Mouse (Mus musculus) intestine, postnatal 0 days (tissue): Measurements from ENCODE around the gene Ptprf. TPM values are rescaled to one million over a fixed set of nuclear protein-coding genes. Genes with fewer than 3 reads are reported as not detected.
A peak's percentile ranks its signal among the peaks of the same experiment; 100 is the strongest.

ENCODE experiments used
- ATAC-seq: fragments of 200-750 bp; cut with Nextera tagmentation; 2 replicates; pipeline ENCODE4 v1.8.0; 2017; ENCODE audit warnings: mild to moderate bottlenecking, moderate TSS enrichment, moderate library complexity
- H3K27ac ChIP-seq: fragments of 300-500 bp; sonication (generic); 2 replicates; pipeline ENCODE4 v1.5.1; 2014; ENCODE audit warnings: mild to moderate bottlenecking, low read depth, low read length, moderate library complexity
- H3K27me3 ChIP-seq: fragments of 300-500 bp; sonication (generic); replicated peaks from 2 replicates; pipeline ENCODE4 v1.6.1; 2014; ENCODE audit warnings: low read length, mixed read lengths; ENCODE audit not compliant: control insufficient read depth, insufficient read depth
- H3K36me3 ChIP-seq: fragments of 300-500 bp; sonication (generic); 2 replicates; pipeline ENCODE4 v1.6.1; 2014; ENCODE audit warnings: mild to moderate bottlenecking, moderate library complexity; ENCODE audit not compliant: control insufficient read depth, insufficient read depth
- H3K4me1 ChIP-seq: fragments of 300-500 bp; sonication (generic); replicated peaks from 2 replicates; pipeline ENCODE4 v1.6.1; 2014; ENCODE audit warnings: antibody characterized with exemption, low read length, mixed read lengths; ENCODE audit not compliant: control insufficient read depth, insufficient read depth
- H3K4me2 ChIP-seq: fragments of 300-500 bp; sonication (generic); replicated peaks from 2 replicates; pipeline ENCODE4 v1.6.1; 2014; ENCODE audit warnings: low read depth, mild to moderate bottlenecking, moderate library complexity
- H3K4me3 ChIP-seq: fragments of 300-500 bp; sonication (generic); 2 replicates; pipeline ENCODE4 v1.5.1; 2014; ENCODE audit warnings: low read depth, low read length
- H3K9ac ChIP-seq: fragments of 300-500 bp; sonication (generic); 2 replicates; pipeline ENCODE4 v1.6.1; 2014; ENCODE audit warnings: mild to moderate bottlenecking, low read depth, low read length
- H3K9me3 ChIP-seq: fragments of 300-500 bp; sonication (generic); 2 replicates; pipeline ENCODE4 v1.6.1; 2016; ENCODE audit warnings: mixed run types; ENCODE audit not compliant: control insufficient read depth
- CTCF ChIP-seq: sonication (generic); IDR thresholded peaks from 2 replicates; pipeline ENCODE4 v1.5.1; 2016; ENCODE audit warnings: low read depth, mild to moderate bottlenecking, control low read depth, antibody characterized with exemption, moderate library complexity
- WGBS: fragments of 180-500 bp; shearing (Covaris S2); extraction: QIAGEN DNeasy Blood & Tissue Kit; methylation state at CpG from one replicate; pipeline ENCODE4 v1.1.7; 2014; 5-methylcytosine and 5-hydroxymethylcytosine counted together
- polyA plus RNA-seq: library from polyadenylated mRNA; unstranded; fragments of >200 nt; fragmentation: Nextera tagmentation; extraction: Ambion mirVana; gene quantifications from 2 replicates; pipeline ENCODE4 v1.2.1, GENCODE M21; 2015

Gene Ptprf
- polyA plus RNA-seq, 1 experiment from 2014 or later: 32.8 TPM

DNA sequence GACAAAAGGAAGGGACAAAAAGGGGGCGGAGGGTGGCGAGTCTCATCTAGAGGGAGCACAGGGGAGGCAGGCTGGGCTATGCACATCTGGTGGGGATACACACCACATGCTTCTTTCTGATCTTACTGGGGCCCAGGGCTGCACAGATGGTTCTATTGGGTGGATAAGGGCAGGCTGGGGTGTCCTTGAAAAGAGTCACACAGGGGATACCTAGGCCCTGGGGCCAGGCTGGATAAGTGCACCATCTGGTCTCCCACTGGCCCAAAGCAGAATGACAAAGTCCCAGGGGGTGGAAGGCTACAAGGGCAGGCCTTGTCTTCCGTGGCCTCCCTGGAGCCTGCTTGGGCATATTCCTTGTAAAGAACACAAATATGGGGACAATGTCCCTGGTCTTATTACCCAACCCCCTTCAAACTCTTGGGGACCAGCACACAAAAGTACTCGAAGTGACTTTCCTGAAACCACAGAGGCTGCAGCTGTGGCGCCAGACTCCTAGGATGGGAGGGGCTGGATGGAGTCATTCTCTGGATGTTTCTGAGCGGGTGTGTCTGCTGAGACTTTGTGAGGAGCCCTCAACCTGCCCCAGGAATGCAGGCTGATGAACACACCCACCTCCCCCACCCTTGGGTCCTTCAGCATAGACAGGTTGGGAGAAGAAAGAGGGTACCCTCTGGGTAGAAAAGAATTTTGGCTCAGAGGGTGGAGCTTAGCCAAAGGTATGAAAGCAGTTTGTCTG is 62.0 kb downstream of the Ptprf start:
- H3K9me3 ChIP-seq: no peaks in the 10 kb centered on the region
- no peak overlapping the region for H3K9ac ChIP-seq
- 67% methylated on average over 6 of the region's 6 CpGs for WGBS
- no peaks in the 10 kb centered on the region for H3K27me3 ChIP-seq
- no peak for ATAC-seq
- H3K4me2 ChIP-seq: no peak overlapping the region
- H3K4me3 ChIP-seq: no peak overlapping the region
- peaks cover 81% of the 10 kb centered on the region for H3K36me3 ChIP-seq
- no peak overlapping the region for H3K27ac ChIP-seq
- no peak for TF ChIP-seq CTCF
- H3K4me1 ChIP-seq: no peaks in the 10 kb centered on the region

DNA sequence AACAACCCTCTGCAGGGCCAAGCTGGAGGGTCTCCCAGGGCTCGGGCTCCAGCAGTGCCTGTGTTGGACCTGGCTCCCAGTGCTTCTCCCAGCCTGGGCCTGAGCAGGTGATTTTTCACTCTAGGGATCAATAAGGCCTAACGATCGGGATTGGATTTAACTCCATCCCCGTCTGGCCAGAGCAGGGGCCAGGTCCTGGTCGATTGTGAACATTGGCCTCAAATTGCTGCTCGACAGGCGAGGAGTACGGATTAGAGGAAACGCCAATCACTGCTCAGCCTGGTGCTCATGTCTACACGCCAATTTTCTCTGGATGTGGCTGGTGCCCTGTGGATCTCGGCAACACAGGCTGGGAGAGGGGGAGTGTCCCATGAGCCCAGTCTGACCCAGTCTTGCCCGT is 63.8 kb downstream of the Ptprf start:
- H3K4me3 ChIP-seq: no peak overlapping the region
- no peak for TF ChIP-seq CTCF
- ATAC-seq: no peak
- WGBS: 77% methylated on average over 12 of the region's 12 CpGs
- H3K9ac ChIP-seq: no peak overlapping the region
- no peak overlapping the region for H3K4me2 ChIP-seq
- H3K27ac ChIP-seq: no peak overlapping the region
- no peaks in the 10 kb centered on the region for H3K4me1 ChIP-seq
- peaks cover 93% of the 10 kb centered on the region for H3K36me3 ChIP-seq
- no peaks in the 10 kb centered on the region for H3K9me3 ChIP-seq
- H3K27me3 ChIP-seq: no peaks in the 10 kb centered on the region

DNA sequence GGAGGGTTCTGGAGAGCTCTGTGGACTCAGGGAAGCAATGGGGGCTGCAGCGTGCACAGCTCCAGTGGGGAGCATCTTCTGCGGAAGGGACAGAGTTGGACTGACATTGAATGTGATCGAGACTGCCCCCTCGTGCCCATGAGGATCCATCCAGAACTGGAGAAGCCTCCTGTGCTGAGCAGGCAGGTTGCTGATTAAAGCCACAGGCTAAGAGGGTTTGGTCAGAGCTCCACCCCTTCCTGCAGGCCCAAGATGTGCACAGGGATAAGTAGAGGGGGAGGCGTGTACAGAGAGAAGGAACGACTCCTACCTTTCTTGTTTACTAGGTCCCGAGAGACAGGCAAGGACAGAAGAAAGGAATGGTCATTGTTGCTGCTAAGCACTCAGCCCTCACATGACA is 69.9 kb downstream of the Ptprf start:
- Histone ChIP-seq H3K9me3 (no peaks in the 10 kb centered on the region), H3K4me1 (no peaks in the 10 kb centered on the region), H3K4me3 (no peak overlapping the region), H3K4me2 (no peak overlapping the region), H3K27me3 (no peaks in the 10 kb centered on the region), H3K27ac (no peak overlapping the region), H3K36me3 (peaks cover 97% of the 10 kb centered on the region), H3K9ac (no peak overlapping the region)
- no peak for TF ChIP-seq CTCF
- ATAC-seq: no peak
- 60% methylated on average over 7 of the region's 7 CpGs for WGBS

DNA sequence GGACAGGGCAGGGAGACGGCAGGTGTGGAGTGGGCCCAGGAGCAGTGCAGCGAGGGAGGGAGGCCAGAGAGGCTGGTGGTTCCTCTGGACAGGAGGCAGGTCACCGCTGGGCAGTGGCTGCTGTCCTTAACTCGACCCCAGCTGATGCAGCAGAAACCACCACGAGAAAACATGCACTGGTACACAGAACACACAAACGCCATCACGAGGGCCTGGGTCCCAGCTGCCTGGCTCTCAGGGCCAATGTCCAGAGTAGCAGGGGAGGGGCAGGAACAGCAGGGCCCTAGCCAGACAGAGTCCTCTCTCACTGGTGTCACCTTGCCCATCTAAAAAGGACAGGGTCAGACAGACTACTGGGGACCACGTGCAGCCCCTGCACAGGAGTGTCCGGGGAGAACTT is 70.4 kb downstream of the Ptprf start:
- no peak for ATAC-seq
- 81% methylated on average over 9 of the region's 9 CpGs for WGBS
- Histone ChIP-seq H3K36me3 (peaks cover 97% of the 10 kb centered on the region), H3K4me1 (no peaks in the 10 kb centered on the region), H3K27ac (peak overlapping the region; percentile 21; the same call in 1 of the 2 replicates), H3K27me3 (no peaks in the 10 kb centered on the region), H3K9ac (no peak overlapping the region), H3K4me3 (no peak overlapping the region), H3K4me2 (no peak overlapping the region), H3K9me3 (no peaks in the 10 kb centered on the region)
- no peak for TF ChIP-seq CTCF

DNA sequence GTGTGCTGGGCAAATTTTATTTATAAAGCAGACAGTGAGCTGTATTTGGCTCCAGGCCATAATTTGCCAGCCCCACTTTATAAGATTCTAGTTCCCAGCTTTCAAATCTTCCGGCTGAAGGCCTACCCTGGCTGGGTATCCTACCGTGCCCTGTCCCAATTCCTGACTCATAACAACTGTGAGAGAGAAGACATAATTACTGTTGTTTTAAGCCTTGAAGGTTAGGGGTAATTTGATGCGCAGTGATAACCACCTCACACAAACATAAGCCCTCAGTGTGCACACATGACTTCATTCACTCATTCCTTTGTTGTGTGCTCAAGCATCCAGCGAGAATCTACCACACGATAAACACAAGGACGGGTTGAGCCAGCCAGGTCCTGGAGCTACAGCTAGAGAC is 71.7 kb downstream of the Ptprf start:
- H3K27ac ChIP-seq: peak overlapping the region; percentile 35; the same call in 1 of the 2 replicates

DNA sequence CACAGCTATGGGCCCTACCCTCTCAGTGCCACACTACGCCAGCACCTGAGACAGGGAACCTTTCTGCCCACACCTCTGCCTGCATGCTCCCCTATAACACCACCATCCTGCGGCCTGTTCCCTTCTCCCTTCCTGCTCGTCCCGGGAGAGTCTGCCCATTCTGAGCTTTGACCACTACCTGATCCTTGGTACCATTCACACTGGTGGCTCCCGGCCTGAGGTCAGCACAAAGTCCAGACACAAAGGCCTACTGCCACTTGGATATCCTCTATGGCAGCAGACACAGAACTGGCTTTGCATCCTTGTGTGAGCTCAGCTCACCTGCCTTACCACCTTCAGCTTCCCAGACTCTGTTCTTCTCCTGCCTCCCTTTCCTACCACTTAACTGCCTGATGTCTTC is 72.7 kb downstream of the Ptprf start:
- no peak overlapping the region for H3K4me3 ChIP-seq
- no peak for TF ChIP-seq CTCF
- H3K27ac ChIP-seq: peak overlapping the region; percentile 35; the same call in 1 of the 2 replicates
- 65% methylated on average over 5 of the region's 5 CpGs for WGBS
- peaks cover 94% of the 10 kb centered on the region for H3K36me3 ChIP-seq
- ATAC-seq: 0 out of 2 replicates have a peak, but pooled peaks have one; percentile 19
- no peak overlapping the region for H3K9ac ChIP-seq
- no peak overlapping the region for H3K4me2 ChIP-seq
- H3K27me3 ChIP-seq: no peaks in the 10 kb centered on the region
- H3K9me3 ChIP-seq: no peaks in the 10 kb centered on the region
- no peaks in the 10 kb centered on the region for H3K4me1 ChIP-seq

More for the DNA sequence above, 71.7 kb downstream of the Ptprf start:
- Histone ChIP-seq H3K9me3 (no peaks in the 10 kb centered on the region), H3K9ac (no peak overlapping the region), H3K27me3 (no peaks in the 10 kb centered on the region), H3K4me1 (no peaks in the 10 kb centered on the region), H3K4me2 (no peak overlapping the region), H3K4me3 (no peak overlapping the region), H3K36me3 (peaks cover 94% of the 10 kb centered on the region)
- 81% methylated on average over 6 of the region's 6 CpGs for WGBS
- ATAC-seq: no peak
- TF ChIP-seq CTCF: no peak
